Mouse (Mus musculus) left cerebral cortex, adult 11 months (tissue): ENCODE data around the gene Tfcp2l1.

Experiments used
- DNase-seq: peaks from one replicate; pipeline ENCODE4 v3.0.0; 2022; ENCODE audit warnings: low spot score

Tfcp2l1 gene

DNA sequence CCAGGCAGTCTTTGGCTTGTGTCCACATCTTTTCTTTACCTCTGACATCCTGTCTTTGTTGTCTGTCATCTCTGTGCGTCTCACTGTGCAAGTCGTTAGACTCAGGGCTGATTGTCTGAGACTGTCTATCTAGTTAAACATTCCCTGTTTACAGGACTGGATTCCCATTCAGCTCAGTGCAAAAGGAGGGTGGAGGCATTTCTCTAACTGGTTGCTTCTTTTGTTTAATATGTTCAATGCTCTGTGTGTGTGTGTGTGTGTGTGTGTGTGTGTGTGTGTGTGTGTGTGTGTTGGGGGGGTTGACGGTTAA, 23.0 kb downstream of the Tfcp2l1 start:
- DNase-seq: no peak

DNA sequence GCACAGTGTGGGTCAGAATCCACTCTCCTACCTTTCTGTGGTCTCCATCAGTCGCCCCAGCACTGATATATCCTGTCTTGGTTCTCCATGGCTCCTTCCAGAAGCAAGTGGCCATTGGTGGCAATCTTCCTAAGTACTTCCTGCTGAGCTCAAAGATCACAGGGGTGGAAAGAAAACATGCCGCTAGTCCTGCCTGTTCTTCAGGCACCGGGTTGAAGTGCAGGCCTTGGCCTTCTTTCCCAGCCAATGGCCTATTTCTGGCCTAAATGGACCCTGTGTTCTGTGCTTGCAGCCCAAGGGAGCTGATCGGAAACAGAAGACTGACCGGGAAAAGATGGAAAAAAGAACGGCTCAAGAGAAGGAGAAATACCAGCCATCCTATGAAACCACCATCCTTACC, 31.0 kb downstream of the Tfcp2l1 start:
- no peak for DNase-seq

DNA sequence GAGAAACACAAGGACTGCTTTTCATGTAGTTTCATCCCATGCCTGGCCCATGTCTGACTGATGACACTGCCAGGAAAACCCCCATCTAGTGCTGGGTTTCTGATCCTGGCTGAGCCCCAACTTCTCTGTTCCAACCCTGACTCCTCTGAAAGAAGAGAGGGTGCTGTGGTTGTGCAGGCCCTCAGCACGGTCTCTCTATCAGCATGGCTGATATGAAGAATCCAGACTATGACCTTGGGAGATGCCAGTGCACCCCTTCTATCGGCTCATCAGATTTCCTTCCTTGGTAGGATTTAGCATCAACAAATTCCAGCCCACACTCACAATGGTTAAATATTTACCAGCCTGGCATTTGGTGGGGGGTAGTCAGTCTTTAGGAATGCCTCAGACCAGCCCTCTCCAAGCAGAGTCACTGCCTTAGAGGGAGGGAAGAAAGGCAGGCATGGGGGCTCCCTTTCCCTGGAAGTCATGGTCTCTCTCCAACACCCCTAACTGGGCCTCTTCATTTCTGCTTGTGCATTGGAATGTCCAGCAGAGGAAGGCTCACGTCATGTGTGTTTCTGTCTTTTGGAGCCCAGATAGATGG, 33.2 kb downstream of the Tfcp2l1 start:
- no peak for DNase-seq

DNA sequence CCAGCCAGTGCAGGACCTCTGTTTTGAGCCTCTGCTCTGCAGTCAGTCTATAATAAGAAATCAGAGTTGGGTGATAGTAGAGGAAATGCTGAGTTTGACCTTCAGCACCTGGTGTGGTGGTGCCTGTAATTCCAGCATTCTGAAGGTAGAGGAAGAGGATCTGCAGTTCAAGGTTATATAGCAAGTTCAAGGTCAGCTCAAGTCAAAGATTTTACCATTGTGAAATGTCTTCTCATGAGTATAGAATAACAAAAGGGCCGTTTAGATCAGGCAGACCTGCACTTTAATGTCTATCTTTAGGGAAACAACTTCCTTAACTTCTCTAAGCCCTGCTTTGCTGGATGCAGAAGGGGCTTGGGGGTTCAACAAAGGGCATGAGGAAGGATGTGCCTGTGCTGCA, 35.3 kb downstream of the Tfcp2l1 start:
- no peak for DNase-seq

DNA sequence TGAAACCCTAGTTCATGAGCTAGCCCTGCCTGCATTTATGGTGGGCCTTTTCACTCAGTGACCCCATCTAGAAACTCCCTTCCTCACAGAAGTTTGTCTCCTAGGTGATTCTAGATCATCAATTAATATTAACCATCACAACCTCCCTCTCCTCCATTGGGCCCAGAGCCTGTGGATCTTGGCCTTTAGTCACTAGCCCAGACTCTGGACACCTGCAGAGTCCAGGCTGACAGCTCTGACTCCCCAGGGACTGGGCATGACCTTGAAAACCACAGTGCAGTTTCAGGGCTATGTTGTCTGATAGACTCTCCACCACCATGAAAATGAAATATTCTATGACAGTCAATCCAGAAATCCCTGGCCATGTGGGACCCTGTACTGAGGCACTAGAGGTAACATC, 39.8 kb downstream of the Tfcp2l1 start:
- no peak for DNase-seq

DNA sequence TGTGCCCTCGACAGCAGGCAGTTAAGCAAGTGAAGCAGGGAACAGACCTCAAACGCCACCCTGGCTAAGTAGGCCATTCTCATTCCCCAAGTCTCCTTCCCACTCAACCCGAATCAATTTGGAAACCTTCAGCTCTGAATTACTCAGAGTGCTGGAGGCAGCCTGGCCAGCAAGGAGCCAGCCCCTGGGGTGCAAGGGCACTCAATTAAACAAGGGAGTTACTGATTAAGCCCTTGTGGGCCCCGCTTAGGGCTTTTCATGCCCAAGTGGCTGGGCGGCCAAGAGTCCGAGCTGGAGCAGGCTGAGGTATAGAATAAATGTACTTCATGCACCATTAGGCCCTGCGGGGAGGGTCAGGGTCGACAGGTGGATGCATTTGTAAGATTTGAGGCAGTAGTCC, 44.5 kb downstream of the Tfcp2l1 start:
- no peak for DNase-seq

DNA sequence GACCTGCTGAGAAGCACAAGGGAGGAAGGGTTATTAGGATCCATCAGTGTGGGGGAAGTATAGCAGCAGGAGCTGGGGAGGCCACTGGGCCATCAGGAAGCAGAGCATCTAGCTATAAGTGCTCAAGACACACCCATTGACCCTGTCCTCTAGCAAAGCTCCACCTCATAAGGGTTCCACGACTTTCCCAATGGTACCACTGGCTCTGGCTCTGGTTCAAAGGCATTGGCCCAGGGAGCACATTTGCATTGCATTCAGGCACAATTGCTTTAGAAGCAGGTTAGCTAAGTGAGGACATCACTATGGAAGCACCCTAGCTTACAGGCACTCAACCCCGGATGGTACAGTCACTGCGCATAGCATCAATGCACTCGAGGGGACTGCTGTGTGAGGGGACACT, 46.4 kb downstream of the Tfcp2l1 start:
- DNase-seq: no peak

DNA sequence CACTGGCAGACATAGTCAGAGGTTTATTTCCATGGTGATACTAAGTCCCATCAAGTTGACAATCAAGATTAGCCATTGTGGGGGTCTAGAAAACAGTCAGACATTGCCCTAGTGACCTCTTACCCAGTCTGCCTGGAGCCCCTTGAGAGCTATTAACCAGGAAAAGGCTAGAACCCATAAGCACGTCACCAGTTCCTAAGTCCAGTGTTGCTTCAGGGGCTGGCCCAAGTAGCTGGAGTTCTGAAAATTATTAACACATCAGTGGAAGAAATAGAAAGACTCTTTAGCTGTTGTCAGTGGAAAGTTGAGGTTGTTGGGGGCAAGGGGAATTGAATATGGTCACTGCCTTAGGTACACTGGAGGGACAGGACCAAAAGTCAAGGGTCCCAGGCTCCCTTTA, 54.2 kb downstream of the Tfcp2l1 start:
- DNase-seq: no peak

DNA sequence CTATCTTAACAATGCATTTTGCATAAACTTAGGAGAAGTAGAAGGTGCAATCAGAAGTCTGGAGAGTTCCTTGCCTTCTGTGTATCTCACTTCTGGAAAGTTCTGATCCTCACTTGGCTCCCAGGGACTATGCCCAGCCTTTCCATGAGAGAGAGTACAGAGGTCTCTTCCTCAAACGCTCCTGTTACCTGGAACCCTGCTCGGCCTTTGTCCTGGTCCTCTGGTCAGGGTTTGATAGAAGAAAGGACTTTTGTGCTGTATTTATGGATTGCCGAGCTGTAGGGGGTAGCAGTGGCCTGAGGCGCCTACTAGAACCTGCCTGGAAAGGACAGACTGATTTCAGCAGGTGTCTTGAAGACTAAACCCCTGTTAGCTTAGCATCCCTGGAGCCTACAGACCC, 55.9 kb downstream of the Tfcp2l1 start:
- DNase-seq: no peak

DNA sequence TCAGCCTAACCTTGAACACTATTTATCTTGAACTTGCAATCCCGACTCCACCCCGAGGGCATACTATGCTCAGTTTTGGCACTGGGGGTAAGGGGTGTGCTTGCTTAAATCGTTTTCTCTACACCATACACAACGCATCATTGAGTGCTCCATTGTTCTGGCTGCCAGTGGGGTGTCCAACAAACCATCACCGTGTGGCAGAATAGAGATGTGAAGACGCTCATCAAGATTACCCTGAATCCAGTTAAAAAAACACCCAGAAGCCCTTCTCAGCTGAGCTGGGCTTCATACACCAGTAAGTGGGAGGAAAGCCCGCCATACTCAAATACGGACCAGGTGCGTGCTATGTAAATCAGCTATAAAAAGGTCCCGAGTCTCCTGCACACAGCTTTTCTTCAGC, 60.0 kb downstream of the Tfcp2l1 start:
- no peak for DNase-seq

DNA sequence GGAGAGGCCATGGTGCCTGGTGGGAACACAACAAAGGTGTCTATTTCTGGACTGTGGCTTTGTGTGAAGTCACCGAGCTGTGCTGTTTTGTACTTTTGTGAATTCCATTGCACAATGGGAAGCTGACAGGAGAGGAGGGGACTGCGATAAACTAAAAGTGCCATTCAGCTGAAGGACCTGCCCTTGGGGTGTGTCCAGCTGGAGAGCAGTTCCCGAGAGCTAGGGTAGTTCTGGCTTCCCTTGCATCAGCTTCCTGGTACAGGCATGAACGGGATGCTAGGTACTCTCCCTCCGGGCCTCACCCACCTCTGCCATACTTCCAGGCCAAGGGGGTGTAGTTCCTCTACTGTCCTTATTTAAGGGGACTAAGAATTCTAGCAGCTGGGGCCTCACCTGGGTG, 62.1 kb downstream of the Tfcp2l1 start:
- no peak for DNase-seq

DNA sequence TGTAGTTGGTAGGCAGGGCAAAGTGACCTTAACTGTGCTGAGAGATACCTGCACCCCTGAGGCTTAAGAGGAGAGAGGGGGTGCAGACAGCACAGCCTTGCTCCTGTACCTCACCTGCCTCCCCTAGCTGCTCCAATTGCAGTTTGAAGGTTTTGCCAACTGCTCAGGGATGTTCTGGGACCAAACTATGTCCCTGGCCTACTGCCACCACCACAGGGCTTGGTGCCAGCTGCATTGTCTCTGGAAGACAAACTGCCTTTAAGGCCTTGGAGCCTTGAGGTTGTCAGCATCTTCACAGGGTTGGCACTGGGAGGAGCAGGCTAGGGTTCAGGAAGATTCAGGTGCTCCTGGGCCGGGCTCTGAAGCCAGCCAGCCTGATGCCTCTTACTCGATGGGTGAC, 66.7 kb downstream of the Tfcp2l1 start:
- DNase-seq: no peak

DNA sequence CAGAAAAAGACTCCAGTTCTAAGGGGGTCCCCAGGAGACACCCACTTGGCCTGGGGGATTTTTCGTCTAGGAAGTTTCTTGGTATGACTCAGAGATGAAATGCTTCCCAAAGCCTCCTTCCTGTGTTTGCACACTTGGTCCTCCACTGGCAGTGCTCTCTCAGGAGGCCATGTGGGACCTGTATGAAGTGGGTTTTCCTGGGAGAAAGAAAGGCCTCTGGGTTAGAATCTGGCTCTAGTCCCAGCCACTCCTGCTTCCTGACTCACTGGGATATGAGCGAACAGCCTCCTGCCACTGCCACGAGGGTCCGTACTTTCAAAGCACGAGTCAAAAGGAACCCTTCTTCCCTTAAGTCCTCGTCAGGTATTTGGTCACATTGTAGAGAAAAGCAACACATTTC, 70.2 kb downstream of the Tfcp2l1 start:
- DNase-seq: no peak

DNA sequence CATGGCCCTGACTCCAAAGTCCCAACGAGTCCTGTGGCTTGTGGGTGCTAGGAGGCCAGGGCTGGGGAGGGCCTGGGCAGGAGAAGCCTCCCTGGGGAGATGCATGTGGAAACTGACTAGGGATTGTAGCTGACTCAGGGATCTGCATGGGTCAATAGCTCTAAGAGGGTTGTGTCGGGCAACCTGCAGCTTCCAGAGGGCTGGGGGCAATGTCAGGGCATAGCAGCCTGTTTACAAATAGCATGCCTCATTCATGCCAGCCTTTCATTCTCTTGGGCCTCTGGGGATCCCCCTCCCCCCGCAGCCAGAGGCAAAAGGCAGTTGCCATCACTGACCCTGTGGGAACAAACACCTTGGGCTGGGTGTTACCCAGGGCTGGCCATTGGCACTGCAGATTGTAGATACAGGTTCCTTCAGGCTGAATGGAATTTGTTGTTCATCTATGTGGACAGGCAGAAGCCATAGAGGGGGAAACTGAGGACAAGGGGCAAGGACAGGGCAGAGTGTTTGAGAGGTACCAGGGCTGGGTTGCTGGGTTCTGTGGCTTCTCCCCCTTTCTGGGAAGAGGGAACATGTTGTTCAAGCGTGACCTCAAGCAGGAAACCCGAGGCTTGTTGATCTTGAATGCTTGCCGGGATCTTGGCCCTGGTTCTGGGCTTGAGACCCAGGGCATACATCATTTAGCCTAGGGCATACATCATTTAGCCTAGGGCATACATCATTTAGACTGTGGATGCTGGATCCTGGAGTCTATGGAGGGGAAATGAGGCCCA, 71.6 kb downstream of the Tfcp2l1 start:
- no peak for DNase-seq

DNA sequence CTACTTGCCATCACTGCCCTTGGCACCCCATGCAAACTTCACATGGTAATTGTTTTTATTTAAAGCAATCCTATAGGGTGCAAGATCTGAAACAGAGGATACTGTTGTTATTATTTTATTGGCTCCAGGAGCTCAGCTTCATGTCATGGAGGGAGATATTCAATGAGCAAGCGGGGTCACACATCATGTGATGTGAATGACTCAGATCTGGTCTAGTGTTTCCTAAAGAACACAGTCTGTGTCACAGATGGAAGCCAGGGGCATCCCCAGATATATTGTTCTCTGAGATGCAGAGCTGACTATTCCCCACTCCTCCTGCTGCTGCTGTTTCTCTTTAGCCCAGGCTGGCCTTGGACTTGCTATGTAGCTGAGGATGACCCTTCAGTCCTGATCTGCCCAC, 72.2 kb downstream of the Tfcp2l1 start:
- no peak for DNase-seq

DNA sequence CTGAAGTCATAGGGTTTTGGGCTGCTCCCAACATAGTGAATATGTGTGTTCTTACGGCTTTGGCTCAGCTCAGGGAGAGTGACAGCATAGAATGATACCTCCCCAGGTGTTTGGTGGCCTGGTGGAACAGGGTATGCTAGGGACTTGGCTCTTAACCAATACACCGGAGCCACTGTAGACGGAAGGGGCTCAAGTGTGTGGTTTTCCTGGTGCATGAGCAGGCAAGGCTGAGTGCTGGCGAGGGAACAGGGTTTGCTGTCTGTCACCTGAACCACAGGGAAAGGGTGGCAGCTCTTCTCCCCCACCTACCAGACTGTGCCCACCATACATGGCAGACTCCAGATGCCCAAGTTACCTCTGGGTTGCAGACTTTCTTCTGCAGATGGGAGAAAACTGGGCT, 83.9 kb downstream of the Tfcp2l1 start:
- no peak for DNase-seq

DNA sequence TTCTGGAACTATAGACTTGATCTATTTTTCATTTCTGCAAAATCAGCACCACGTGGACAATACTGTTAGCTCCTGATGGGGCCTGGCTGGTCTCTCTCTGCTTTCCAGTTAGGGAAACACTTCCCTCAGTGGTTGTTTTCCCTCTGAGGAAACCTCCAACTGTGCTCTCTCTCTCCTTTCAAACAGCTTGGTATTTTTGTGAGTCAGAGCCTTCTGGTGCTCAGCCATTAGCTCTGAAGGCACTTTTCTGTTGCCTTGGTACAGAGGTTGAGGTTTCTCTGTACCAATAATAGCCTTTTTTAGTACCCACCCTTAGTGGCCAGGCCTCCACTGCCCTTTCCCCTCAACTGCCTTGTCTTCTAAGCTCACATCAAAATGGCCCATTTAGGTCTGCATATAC, 88.5 kb downstream of the Tfcp2l1 start:
- DNase-seq: no peak

DNA sequence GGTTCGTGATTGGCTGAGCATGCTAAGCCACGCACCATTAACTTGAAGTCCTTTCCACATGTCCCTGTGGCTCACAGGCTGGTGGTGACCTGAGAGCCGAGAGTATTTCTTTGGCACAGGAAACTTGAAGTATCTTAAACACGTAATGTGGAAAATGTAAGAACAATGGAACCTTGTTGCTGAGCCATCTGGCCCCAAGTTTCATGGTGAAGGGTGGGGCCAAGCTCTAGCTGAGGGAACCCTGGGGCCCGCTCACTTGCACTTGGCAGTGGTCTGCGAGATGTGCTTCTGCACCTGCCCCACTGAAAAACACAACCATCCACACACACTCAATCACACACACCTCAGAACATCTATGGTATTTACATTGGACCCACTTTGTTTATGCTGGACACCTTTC, 90.3 kb downstream of the Tfcp2l1 start:
- DNase-seq: no peak

DNA sequence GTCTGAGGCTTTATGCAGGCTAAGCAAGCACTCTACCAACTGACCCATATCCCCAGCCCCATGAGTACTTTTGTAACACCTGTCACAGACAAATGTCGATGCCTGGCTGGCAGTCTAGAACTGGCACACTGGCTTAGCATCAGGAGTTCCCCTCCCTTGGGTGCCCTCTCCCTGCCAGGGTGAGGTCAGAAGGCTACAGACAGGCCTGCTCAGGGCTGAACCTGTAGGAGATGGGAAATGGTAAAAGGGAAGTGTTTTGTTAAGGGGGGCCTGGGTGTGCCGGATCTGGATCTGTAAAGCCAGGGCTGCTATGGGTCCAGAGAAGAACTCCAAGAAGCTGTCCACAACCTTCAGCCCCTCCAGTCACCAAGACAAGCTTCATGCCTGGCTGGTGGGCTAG, 92.0 kb downstream of the Tfcp2l1 start:
- no peak for DNase-seq

DNA sequence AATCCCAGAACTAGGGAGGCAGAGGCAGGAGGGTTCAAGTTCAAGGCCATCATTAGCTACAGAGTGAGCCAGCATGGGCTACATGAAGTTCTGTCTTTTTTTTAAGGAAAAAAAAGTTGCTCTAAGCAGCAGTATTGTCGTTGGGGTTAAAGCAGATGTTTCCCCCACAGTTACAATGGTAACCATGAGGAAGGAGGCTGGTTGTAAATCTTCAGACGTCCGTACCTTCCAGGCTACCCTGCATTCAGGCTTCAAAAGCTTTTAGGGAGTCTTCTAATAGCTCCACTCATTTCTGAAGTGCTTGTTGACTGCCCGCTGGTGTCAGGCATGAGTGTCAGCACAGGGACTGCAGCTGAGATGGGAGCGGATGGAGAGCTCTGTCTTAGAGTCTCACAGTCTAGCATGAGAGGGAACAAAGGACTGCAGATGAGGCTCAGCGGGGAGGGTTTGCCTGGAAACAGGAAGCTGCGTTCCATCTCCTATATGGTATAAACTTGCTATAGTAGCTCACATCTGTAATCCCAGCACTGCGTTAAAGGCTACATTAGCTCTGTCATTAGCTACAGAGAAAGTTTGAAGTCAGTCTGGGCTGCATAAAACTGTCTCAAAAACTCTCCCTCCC, 92.8 kb downstream of the Tfcp2l1 start:
- no peak for DNase-seq

DNA sequence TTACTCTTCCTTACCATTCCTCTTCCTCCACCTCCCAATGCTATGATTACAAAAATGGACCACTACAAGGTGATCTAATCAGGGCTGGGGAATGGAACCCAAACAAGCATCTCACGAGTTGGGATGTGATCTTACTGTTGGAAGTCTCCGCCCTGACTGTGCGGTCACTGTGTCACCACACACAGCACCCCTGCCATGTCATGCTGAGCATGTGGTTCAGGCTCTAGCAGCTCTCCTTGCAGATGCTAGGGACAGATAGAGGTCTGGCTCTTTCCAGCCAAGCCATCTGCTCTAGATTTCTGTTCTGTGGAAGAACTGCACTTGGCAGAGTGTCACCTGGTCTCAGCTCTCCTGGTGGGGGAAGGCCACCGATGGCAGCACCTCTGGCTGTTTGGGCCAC, 99.3 kb downstream of the Tfcp2l1 start:
- no peak for DNase-seq

DNA sequence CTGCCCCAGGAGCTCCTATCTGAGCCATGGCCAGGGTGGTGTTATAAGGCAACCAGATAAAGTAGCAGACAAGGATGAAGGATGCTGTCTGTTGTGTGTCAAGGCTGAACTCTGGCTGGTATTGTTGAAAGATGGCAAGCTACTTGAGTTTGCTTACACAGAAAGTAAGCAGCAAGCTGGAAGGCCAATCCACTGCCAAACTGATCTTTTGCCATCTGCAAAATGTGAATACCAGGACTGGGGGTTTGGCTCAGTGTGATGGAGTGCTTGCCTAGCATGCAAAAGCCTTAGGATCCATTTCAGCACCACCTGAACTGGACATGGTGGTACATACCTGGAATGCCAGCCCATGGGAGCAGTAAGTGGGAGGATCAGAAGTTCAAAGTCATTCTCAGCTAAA, 101.1 kb downstream of the Tfcp2l1 start:
- DNase-seq: no peak
